Mouse (Mus musculus) MN1 (cell line): Measurements from ENCODE around the gene Mboat2.

Source experiments
- DNase-seq: peaks from one replicate; pipeline ENCODE4 v3.0.0-alpha.2; 2016; ENCODE audit warnings: low spot score

Gene Mboat2

GRCm38 (mm10) chr12:24899636-24900035, 69.0 kb downstream of the Mboat2 start:
- DNase-seq, result no peak

- DNase-seq, result no peak
Observed at GRCm38 (mm10) chr12:24902736-24903135, 72.1 kb downstream of the Mboat2 start.

GRCm38 (mm10) chr12:24907894-24908293, 77.2 kb downstream of the Mboat2 start:
- no peak for DNase-seq

- DNase-seq, result no peak
Observed at GRCm38 (mm10) chr12:24909679-24910078, 79.0 kb downstream of the Mboat2 start.

GRCm38 (mm10) chr12:24912174-24912573, 81.5 kb downstream of the Mboat2 start:
- DNase-seq, result no peak

GRCm38 (mm10) chr12:24912876-24913275, 82.2 kb downstream of the Mboat2 start:
- DNase-seq, result no peak

- no peak for DNase-seq
Observed at GRCm38 (mm10) chr12:24918575-24919262, 88.0 kb downstream of the Mboat2 start.

- no peak for DNase-seq
Observed at GRCm38 (mm10) chr12:24920861-24921260, 90.2 kb downstream of the Mboat2 start.

GRCm38 (mm10) chr12:24924003-24924402, 93.3 kb downstream of the Mboat2 start:
- no peak for DNase-seq

GRCm38 (mm10) chr12:24925276-24925675, 94.6 kb downstream of the Mboat2 start:
- no peak for DNase-seq

GRCm38 (mm10) chr12:24925684-24926083, 95.0 kb downstream of the Mboat2 start:
- DNase-seq, result no peak

- no peak for DNase-seq
Observed at GRCm38 (mm10) chr12:24928051-24928748, 97.5 kb downstream of the Mboat2 start.

- no peak for DNase-seq
Observed at GRCm38 (mm10) chr12:24929043-24929442, 98.4 kb downstream of the Mboat2 start.

GRCm38 (mm10) chr12:24930760-24931159, 100.1 kb downstream of the Mboat2 start:
- DNase-seq, result no peak

- DNase-seq, result no peak
Observed at GRCm38 (mm10) chr12:24932120-24932519, 101.4 kb downstream of the Mboat2 start.

GRCm38 (mm10) chr12:24933206-24933775, 102.6 kb downstream of the Mboat2 start:
- DNase-seq, result no peak

GRCm38 (mm10) chr12:24933996-24934395, 103.3 kb downstream of the Mboat2 start:
- DNase-seq, result no peak

GRCm38 (mm10) chr12:24936281-24936680, 105.6 kb downstream of the Mboat2 start:
- no peak for DNase-seq

GRCm38 (mm10) chr12:24939372-24939771, 108.7 kb downstream of the Mboat2 start:
- no peak for DNase-seq

- DNase-seq, result no peak
Observed at GRCm38 (mm10) chr12:24942619-24943287, 112.1 kb downstream of the Mboat2 start.

- no peak for DNase-seq
Observed at GRCm38 (mm10) chr12:24943427-24943826, 112.7 kb downstream of the Mboat2 start.

GRCm38 (mm10) chr12:24944597-24944996, 113.9 kb downstream of the Mboat2 start:
- no peak for DNase-seq

GRCm38 (mm10) chr12:24947065-24947464, 116.4 kb downstream of the Mboat2 start:
- DNase-seq, result no peak
